Mouse (Mus musculus): ENCODE data around the gene Ccl1. TPM values are rescaled to one million over a fixed set of nuclear protein-coding genes. Genes with fewer than 3 reads are reported as not detected.

The Ccl1 gene
- not detected for total RNA-seq (2021)

DNA sequence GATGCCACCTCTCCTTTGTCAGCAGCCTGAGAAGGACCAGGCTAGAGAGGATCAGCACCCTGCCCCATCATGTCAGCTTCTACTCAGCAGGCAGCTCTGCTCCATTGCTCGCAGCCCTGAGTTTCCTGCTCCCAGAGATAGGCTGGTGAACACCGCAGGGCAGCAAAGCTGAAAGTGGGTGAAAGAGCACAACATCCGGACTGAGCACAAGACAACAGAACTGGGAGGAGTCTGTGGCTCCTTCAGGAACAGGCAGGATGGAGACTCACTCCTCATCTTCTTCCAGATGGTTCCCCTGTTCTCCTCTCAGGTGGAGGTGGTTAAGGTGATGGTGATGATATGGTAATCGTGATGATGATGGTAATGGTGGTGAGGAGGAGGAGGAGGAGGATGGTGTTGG is at the start of gene Ccl1:
TSS of gene Ccl1 (minus strand) at position 101 of the 400 bp plus-strand sequence.
- no peak for DNase-seq

- peak; percentile 40 to 50 for DNase-seq
Observed at GRCm38 (mm10) chr11:82351039-82351438, 45.5 kb upstream of the Ccl1 start.

- DNase-seq, result no peak
Observed at GRCm38 (mm10) chr11:82340900-82341299, 35.4 kb upstream of the Ccl1 start.

DNA sequence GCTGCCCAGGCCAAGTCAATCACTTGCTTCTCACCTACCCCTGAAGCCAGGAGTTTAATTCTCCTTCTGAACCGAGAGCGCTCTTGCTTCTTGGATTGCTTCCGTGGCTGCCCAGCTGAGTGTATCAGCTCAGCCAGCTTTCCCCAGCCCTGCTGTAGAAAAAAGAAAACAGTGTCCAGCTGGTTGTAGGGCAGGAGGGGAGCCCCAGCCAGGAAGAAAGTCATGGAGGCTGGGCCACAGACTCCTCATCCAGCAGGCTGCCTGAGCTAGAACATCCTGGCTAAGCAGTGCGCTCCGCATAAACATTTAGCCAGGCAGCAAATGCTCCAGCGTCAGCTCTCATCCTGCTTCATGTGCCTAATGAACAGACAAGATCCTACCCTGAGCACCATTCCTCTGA is 34.9 kb upstream of the Ccl1 start:
- DNase-seq, result no peak

DNA sequence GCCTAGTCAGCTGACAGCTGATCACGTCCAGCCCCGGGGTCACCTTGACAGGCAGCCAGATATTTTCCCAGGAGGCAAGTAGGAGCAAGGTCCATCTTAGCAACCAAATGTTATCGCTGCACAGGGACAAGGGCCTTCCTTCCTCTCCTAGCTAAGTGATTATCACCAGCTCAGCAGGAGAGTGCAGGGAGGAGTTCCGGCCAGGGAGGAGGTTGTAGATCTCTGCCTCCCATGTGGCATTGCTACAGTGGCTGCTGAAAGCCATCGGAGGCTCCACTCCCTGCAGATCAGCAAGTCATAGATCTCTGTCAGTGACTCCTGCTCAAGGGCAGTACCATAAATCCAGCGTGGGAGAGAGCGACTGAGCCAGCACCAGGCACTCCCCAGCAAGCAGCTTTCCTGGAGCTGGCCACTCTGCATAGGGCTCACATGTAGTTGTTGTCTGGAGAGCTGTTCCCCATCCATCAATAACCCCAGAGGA is 34.5 kb upstream of the Ccl1 start:
- no peak for DNase-seq

DNA sequence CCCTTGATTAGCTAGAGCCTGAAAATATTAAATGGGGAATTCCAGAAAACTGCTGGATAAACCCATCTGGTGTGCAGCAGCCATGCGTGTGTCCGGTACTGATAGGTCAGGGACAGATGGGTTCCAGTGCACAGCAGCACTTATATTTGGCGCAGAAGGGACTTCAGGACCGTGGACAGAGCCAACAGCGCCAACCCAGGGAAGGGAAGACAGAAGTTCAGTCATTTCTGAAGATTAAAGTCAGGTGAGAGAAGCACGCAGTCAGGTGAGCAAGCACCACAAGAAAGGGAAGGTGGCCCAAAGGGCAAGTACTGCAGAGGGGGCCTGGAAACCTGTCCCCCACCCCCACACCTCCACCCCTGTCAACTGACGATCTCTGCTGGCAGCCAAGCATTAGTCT is 7.7 kb upstream of the Ccl1 start:
- DNase-seq, result no peak

- no peak for DNase-seq
Observed at GRCm38 (mm10) chr11:82310336-82311045, 5.0 kb upstream of the Ccl1 start.

DNA sequence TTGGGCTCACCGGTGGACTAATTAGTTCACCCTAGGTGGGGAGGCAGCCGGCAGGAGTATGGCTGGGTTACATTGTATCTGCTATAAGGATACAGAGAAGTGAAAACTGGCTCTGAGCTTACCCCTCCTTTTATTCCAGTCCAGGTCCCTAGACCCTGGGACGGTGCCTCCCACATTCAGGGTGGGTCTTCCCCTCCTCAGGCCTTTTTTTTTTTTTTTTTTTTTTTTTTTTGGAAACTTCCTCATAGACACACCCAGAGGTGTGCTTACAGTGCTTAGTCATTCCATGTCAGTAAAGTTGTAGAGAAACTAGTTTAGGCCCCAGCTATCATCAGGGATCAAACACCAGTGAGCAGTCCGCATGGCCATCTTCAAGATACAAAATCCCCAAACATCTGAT is 7.6 kb downstream of the Ccl1 start:
- no peak for DNase-seq

- DNase-seq, result no peak
Observed at GRCm38 (mm10) chr11:82290841-82291240, 14.6 kb downstream of the Ccl1 start.

GRCm38 (mm10) chr11:82274149-82274812 is 31.2 kb downstream of the Ccl1 start:
- no peak for DNase-seq

DNA sequence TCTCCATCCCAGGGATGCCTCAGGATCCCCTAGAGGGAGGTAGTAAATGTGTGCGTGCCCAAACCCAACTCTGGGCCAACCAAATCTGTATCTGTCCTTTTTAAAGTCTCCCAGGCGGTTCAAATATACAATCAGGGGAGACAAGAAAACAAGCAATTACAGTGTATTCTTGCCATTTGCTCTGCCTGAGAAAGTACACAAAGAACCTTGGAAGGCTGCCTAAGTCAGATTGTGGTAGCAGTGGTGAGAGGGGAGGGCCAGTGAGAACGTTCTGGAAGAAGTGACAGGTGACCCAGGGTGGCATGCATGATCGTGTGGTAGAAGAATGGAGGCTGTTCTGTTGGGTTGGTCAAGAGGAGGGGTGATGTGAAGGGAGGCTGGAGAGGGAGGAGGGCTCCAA is 46.4 kb downstream of the Ccl1 start:
- DNase-seq, result no peak

- peak in 1 of 2 experiments; percentile 28 for DNase-seq
Observed at GRCm38 (mm10) chr11:82255601-82256000, 49.9 kb downstream of the Ccl1 start.

GRCm38 (mm10) chr11:82253421-82253820 is 52.1 kb downstream of the Ccl1 start:
- no peak for DNase-seq

- DNase-seq, result no peak
Observed at GRCm38 (mm10) chr11:82251251-82251650, 54.2 kb downstream of the Ccl1 start.

DNA sequence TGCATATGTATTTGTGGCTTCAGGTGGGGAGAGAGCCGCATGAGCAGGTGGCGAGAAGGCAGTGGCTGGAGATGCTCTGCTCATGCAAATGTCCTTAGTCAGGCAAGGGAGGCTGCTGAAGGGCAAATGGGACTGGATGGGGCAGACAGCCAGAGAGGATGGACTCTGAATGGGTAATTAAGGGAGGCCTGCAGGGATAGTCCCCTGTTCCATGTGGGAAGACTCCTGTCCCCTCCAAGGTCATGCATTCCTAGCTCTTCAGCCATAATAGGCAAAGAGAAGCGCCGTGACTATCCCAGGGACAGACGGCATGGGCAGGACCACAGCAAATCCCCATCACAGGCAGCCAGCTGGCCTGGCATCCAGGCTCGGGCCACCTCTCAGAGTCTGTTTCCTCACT is 55.5 kb downstream of the Ccl1 start:
- no peak for DNase-seq

DNA sequence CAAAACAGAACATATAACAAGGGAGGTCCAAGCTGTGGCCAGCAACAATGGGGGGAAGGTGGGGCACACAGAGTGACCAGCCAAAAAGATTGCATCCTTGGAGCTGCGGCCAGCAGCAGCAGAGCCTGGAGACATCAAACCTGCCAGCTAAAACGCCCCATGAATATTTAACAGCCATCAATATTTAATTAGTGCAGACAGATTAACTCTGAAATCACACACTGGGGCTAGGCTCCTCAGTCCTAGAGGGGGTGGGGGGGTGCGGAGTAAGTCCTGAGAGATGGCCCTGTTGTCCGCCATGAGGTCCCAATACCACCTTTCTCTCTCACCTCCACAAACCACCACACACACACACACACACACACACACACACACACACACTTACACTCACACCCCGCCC is 68.1 kb downstream of the Ccl1 start:
- DNase-seq, result no peak

- DNase-seq, result no peak
Observed at GRCm38 (mm10) chr11:82235551-82236207, 69.8 kb downstream of the Ccl1 start.

GRCm38 (mm10) chr11:82233991-82234390 is 71.5 kb downstream of the Ccl1 start:
- no peak for DNase-seq

DNA sequence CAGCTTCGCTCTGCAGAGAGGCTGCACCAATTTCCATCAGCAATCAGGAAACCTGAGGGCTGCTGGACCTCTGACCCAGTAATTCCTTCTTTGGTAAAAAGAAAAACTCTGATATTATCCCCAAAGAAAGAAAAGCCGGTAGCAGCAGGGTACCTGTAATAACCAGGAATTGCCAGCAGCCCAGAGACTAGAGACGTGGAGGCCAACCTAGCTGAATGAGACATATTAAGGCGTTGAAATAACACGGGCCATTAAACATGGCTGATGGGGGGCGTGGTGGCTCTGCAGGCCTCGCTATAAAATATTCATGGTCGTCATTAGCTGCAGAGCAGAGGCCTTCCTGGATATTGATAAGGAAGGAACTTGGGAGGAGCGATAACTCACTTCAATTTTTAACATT is 78.5 kb downstream of the Ccl1 start:
- DNase-seq, result no peak

- DNase-seq, result no peak
Observed at GRCm38 (mm10) chr11:82225936-82226335, 79.6 kb downstream of the Ccl1 start.

DNA sequence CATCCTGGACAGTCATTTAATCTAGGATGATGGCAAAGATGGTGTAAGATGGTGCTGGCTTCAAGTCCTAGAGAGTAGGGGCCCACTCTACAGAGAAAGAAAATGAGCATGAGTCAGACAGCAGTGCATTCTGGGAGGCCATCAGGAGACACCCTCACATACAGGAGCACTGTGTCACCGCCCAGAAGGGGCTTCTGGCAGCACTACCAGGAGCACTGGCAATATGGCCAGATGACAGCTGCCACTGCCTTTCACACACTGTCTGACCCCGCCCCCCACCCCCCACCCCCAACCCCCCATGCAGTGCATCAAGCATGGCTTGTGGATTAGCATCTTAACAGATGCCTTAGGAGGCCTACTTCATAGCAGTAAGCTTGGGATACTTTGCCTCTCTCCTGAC is 89.0 kb downstream of the Ccl1 start:
- DNase-seq, result no peak

- no peak for DNase-seq
Observed at GRCm38 (mm10) chr11:82214405-82214804, 91.1 kb downstream of the Ccl1 start.

GRCm38 (mm10) chr11:82206960-82207488 is 98.5 kb downstream of the Ccl1 start:
- DNase-seq, result no peak

Data from layer of hippocampus, postnatal 36 days (tissue).